ENCODE assay signal across 8 mouse cellular contexts in genomic region chr4:116684665-116685064, GRCm38 (mm10). TPM values are rescaled to one million over a fixed set of nuclear protein-coding genes. Genes with fewer than 3 reads are reported as not detected.
DNase-seq lines count a peak whose midpoint lies in the region; ATAC-seq and TF ChIP-seq lines count a peak whose summit lies in the region.

No protein-coding gene starts in this region.

- peak overlapping the region; percentile 98 for H3K27ac ChIP-seq in heart, postnatal 0 days (ENCODE audit: low read depth)
- H3K27ac ChIP-seq in hindbrain, embryonic 11.5 days (ENCODE audit: low read depth, low read length): no peak overlapping the region
- H3K27ac ChIP-seq in midbrain, embryonic 12.5 days (replicated peaks): peak overlapping the region; percentile 88

- H3K4me2 ChIP-seq in heart, postnatal 0 days (ENCODE audit: low read depth, low read length): peak overlapping the region; percentile 67; the same call in 1 of the 2 replicates
- H3K4me2 ChIP-seq in hindbrain, embryonic 11.5 days (replicated peaks; ENCODE audit: low read depth, low read length): no peak overlapping the region
- peak overlapping the region; percentile 64 for H3K4me2 ChIP-seq in midbrain, embryonic 12.5 days (replicated peaks)

- no peak for TF ChIP-seq EP300 in heart, postnatal 0 days (IDR thresholded peaks at IDR 0.05; ENCODE audit: low read depth)

- 80% methylated on average over 2 of the region's 2 CpGs for WGBS in heart, postnatal 0 days
- WGBS in hindbrain, embryonic 11.5 days: 81% methylated on average over 2 of the region's 2 CpGs
- WGBS in midbrain, embryonic 12.5 days: 80% methylated on average over 2 of the region's 2 CpGs

- DNase-seq in heart, postnatal 0 days (ENCODE audit: low spot score): no peak
- no peak for DNase-seq in heart, postnatal 25 days (ENCODE audit: low spot score)
- peak; percentile 30 for DNase-seq in NIH3T3 (ENCODE audit: low read depth)
- no peak for DNase-seq in hindbrain, embryonic 11.5 days (ENCODE audit: low spot score)
- DNase-seq in thymus, postnatal 25 days: no peak
- no peak for DNase-seq in ovary, adult 18-20 months (ENCODE audit: low spot score)
- no peak for DNase-seq in natural killer cell, adult 2 months (ENCODE audit: low spot score in 2 of 2)

- H3K9me3 ChIP-seq in heart, postnatal 0 days (replicated peaks; ENCODE audit: control insufficient read depth, low read length): no peaks in the 10 kb centered on the region
- H3K9me3 ChIP-seq in hindbrain, embryonic 11.5 days (ENCODE audit: control insufficient read depth, low read length): no peaks in the 10 kb centered on the region
- no peaks in the 10 kb centered on the region for H3K9me3 ChIP-seq in midbrain, embryonic 12.5 days

- no peak for TF ChIP-seq CTCF in heart, postnatal 0 days (IDR thresholded peaks at IDR 0.05; ENCODE audit: low read depth)

- H3K9ac ChIP-seq in heart, postnatal 0 days (replicated peaks; ENCODE audit: low read depth, low read length): peak overlapping the region; percentile 69
- peak overlapping the region; percentile 67; the same call in 1 of the 2 replicates for H3K9ac ChIP-seq in hindbrain, embryonic 11.5 days (ENCODE audit: low read depth, low read length)
- peak overlapping the region; percentile 65; the same call in 1 of the 2 replicates for H3K9ac ChIP-seq in midbrain, embryonic 12.5 days (replicated peaks)

- H3K4me1 ChIP-seq in heart, postnatal 0 days (ENCODE audit: control insufficient read depth, insufficient read depth): peaks cover 12% of the 10 kb centered on the region; the same call in 1 of the 2 replicates
- H3K4me1 ChIP-seq in hindbrain, embryonic 11.5 days (replicated peaks; ENCODE audit: control insufficient read depth, insufficient read depth, low read length): no peaks in the 10 kb centered on the region; the same call in 1 of the 2 replicates
- peaks cover 21% of the 10 kb centered on the region for H3K4me1 ChIP-seq in midbrain, embryonic 12.5 days

- peak overlapping the region; percentile 79; the same call in 1 of the 2 replicates for H3K4me3 ChIP-seq in heart, postnatal 0 days (ENCODE audit: low read depth, low read length)
- H3K4me3 ChIP-seq in hindbrain, embryonic 11.5 days (ENCODE audit: low read depth, low read length): peak overlapping the region; percentile 56
- peak overlapping the region; percentile 68 for H3K4me3 ChIP-seq in midbrain, embryonic 12.5 days

- peaks cover 22% of the 10 kb centered on the region for H3K36me3 ChIP-seq in heart, postnatal 0 days (replicated peaks; ENCODE audit: control insufficient read depth, insufficient read depth, low read length)
- peaks cover 4% of the 10 kb centered on the region; the same call in 1 of the 2 replicates for H3K36me3 ChIP-seq in hindbrain, embryonic 11.5 days (ENCODE audit: control insufficient read depth, insufficient read depth, low read length)
- H3K36me3 ChIP-seq in midbrain, embryonic 12.5 days: peaks cover 11% of the 10 kb centered on the region; the same call in 1 of the 2 replicates

- H3K27me3 ChIP-seq in heart, postnatal 0 days (ENCODE audit: control insufficient read depth, insufficient read depth, low read length): no peaks in the 10 kb centered on the region
- H3K27me3 ChIP-seq in hindbrain, embryonic 11.5 days (ENCODE audit: control insufficient read depth, insufficient read depth, low read length): no peaks in the 10 kb centered on the region
- no peaks in the 10 kb centered on the region for H3K27me3 ChIP-seq in midbrain, embryonic 12.5 days

- intact Hi-C loops in heart, postnatal 25 days (cut with DNase I): loop anchor here (5.0 kb wide), 1 partner anchor 32 kb away; the partner anchor contains the start of gene Akr1a1

- ATAC-seq in heart, postnatal 0 days (ENCODE audit: insufficient read depth, low read depth): no peak
- ATAC-seq in hindbrain, embryonic 11.5 days (ENCODE audit: low FRiP score): no peak
- no peak for ATAC-seq in midbrain, embryonic 12.5 days (ENCODE audit: low FRiP score, low read depth)

RNA-seq across cellular contexts. Expression of gene Prdx1, which starts 0.7 kb away (rescaled TPM):
- 317 and 334 TPM in 2 replicates for total RNA-seq in heart, postnatal 0 days (2014; rRNA removed; ENCODE audit: low replicate concordance)
- polyA plus RNA-seq in heart, postnatal 0 days (2015; fragmentation: Nextera tagmentation; extraction: Ambion mirVana): 1,000 and 1,028 TPM in 2 replicates
- total RNA-seq in heart, postnatal 25 days (2021): 100 to 1,000 TPM; 429 to 473 TPM
- 985 and 989 TPM in 2 replicates for polyA plus RNA-seq in hindbrain, embryonic 11.5 days (2014; fragmentation: Nextera tagmentation; extraction: Ambion mirVana)
- 740 and 818 TPM in 2 replicates for polyA plus RNA-seq in midbrain, embryonic 12.5 days (2016; fragmentation: Nextera tagmentation; extraction: Ambion mirVana)

RNA-seq across cellular contexts. Expression of gene Mmachc, which starts 23.5 kb away (rescaled TPM):
- 41.1 and 51.3 TPM in 2 replicates for total RNA-seq in heart, postnatal 0 days (2014; rRNA removed; ENCODE audit: low replicate concordance)
- polyA plus RNA-seq in heart, postnatal 0 days (2015; fragmentation: Nextera tagmentation; extraction: Ambion mirVana): 36.5 and 38.4 TPM in 2 replicates
- 10 to 100 TPM; 57.6 TPM for total RNA-seq in heart, postnatal 25 days (2021)
- polyA plus RNA-seq in hindbrain, embryonic 11.5 days (2014; fragmentation: Nextera tagmentation; extraction: Ambion mirVana): 23.3 and 30.9 TPM in 2 replicates
- 32.0 and 35.7 TPM in 2 replicates for polyA plus RNA-seq in midbrain, embryonic 12.5 days (2016; fragmentation: Nextera tagmentation; extraction: Ambion mirVana)

RNA-seq across cellular contexts. Expression of gene Ccdc163, which starts 23.6 kb away (rescaled TPM):
- 6.3 and 6.8 TPM in 2 replicates for total RNA-seq in heart, postnatal 0 days (2014; rRNA removed; ENCODE audit: low replicate concordance)
- 6.0 and 8.7 TPM in 2 replicates for polyA plus RNA-seq in heart, postnatal 0 days (2015; fragmentation: Nextera tagmentation; extraction: Ambion mirVana)
- 1 to 10 TPM; 5.5 to 5.6 TPM for total RNA-seq in heart, postnatal 25 days (2021)
- polyA plus RNA-seq in hindbrain, embryonic 11.5 days (2014; fragmentation: Nextera tagmentation; extraction: Ambion mirVana): 28.5 and 34.1 TPM in 2 replicates
- polyA plus RNA-seq in midbrain, embryonic 12.5 days (2016; fragmentation: Nextera tagmentation; extraction: Ambion mirVana): 27.6 and 28.9 TPM in 2 replicates

RNA-seq across cellular contexts. Expression of gene Akr1a1, which starts 33.2 kb away (rescaled TPM):
- total RNA-seq in heart, postnatal 0 days (2014; rRNA removed; ENCODE audit: low replicate concordance): 465 and 479 TPM in 2 replicates
- polyA plus RNA-seq in heart, postnatal 0 days (2015; fragmentation: Nextera tagmentation; extraction: Ambion mirVana): 533 and 534 TPM in 2 replicates
- 100 to 1,000 TPM; 277 to 278 TPM for total RNA-seq in heart, postnatal 25 days (2021)
- 600 and 609 TPM in 2 replicates for polyA plus RNA-seq in hindbrain, embryonic 11.5 days (2014; fragmentation: Nextera tagmentation; extraction: Ambion mirVana)
- 463 and 513 TPM in 2 replicates for polyA plus RNA-seq in midbrain, embryonic 12.5 days (2016; fragmentation: Nextera tagmentation; extraction: Ambion mirVana)

RNA-seq across cellular contexts. Expression of gene Tesk2, which starts 36.1 kb away (rescaled TPM):
- total RNA-seq in heart, postnatal 0 days (2014; rRNA removed; ENCODE audit: low replicate concordance): 1.3 and 4.0 TPM in 2 replicates
- polyA plus RNA-seq in heart, postnatal 0 days (2015; fragmentation: Nextera tagmentation; extraction: Ambion mirVana): 2.3 and 2.4 TPM in 2 replicates
- total RNA-seq in heart, postnatal 25 days (2021): 1 to 10 TPM; 2.3 to 2.5 TPM
- 5.9 and 7.7 TPM in 2 replicates for polyA plus RNA-seq in hindbrain, embryonic 11.5 days (2014; fragmentation: Nextera tagmentation; extraction: Ambion mirVana)
- 5.3 and 5.7 TPM in 2 replicates for polyA plus RNA-seq in midbrain, embryonic 12.5 days (2016; fragmentation: Nextera tagmentation; extraction: Ambion mirVana)
